Mouse (Mus musculus): Measurements from ENCODE around the gene Arfgap3. TPM values are rescaled to one million over a fixed set of nuclear protein-coding genes. Genes with fewer than 3 reads are reported as not detected.
A peak's percentile ranks its signal among the peaks of the same experiment; 100 is the strongest.

Arfgap3 gene
- polyA plus RNA-seq, 1 experiment from 2014 or later = 57.0 TPM

- TF ChIP-seq EP300 (optimal IDR thresholded peaks at IDR 0.05) = no peak
- peak; percentile 51 for TF ChIP-seq CTCF (IDR thresholded peaks at IDR 0.05; ENCODE audit: low read depth)
- ATAC-seq (ENCODE audit: low FRiP score, low TSS enrichment) = no peak
Measured at GRCm38 (mm10) chr15:83298313-83298712, 51.7 kb downstream of the Arfgap3 start.

GRCm38 (mm10) chr15:83296771-83297311 lies 53.2 kb downstream of the Arfgap3 start:
- ATAC-seq (ENCODE audit: low FRiP score, low TSS enrichment) (0 out of 2 replicates have a peak, but pooled peaks have one; percentile 22), DNase-seq (ENCODE audit: low spot score) (peak; percentile 17)
- no peak overlapping the region for H3K9ac ChIP-seq (ENCODE audit: low read length)
- 38% methylated on average over 6 of the region's 8 CpGs for WGBS
- no peak overlapping the region for H3K4me2 ChIP-seq (replicated peaks; ENCODE audit: low read depth)
- H3K4me1 ChIP-seq (replicated peaks; ENCODE audit: control insufficient read depth, insufficient read depth) = no peaks in the 10 kb centered on the region
- H3K27me3 ChIP-seq (ENCODE audit: control insufficient read depth, insufficient read depth, low read length) = no peaks in the 10 kb centered on the region
- no peak overlapping the region for H3K27ac ChIP-seq (replicated peaks)
- H3K36me3 ChIP-seq (ENCODE audit: control insufficient read depth, insufficient read depth, low read length) = 0 out of 2 replicates have a peak, but pooled peaks cover 6% of the 10 kb centered on the region
- no peaks in the 10 kb centered on the region for H3K9me3 ChIP-seq (ENCODE audit: control insufficient read depth, low read length)
- no peak for TF ChIP-seq EP300 (optimal IDR thresholded peaks at IDR 0.05)
- TF ChIP-seq CTCF (IDR thresholded peaks at IDR 0.05; ENCODE audit: low read depth) = no peak
- H3K4me3 ChIP-seq (ENCODE audit: low read depth, low read length) = no peak overlapping the region

More at GRCm38 (mm10) chr15:83298313-83298712, 51.7 kb downstream of the Arfgap3 start:
- WGBS = 89% methylated on average over 8 of the region's 8 CpGs
- Histone ChIP-seq H3K9me3 (ENCODE audit: control insufficient read depth, low read length) (no peaks in the 10 kb centered on the region), H3K9ac (ENCODE audit: low read length) (no peak overlapping the region), H3K36me3 (ENCODE audit: control insufficient read depth, insufficient read depth, low read length) (0 out of 2 replicates have a peak, but pooled peaks cover 8% of the 10 kb centered on the region), H3K4me2 (replicated peaks; ENCODE audit: low read depth) (no peak overlapping the region), H3K27me3 (ENCODE audit: control insufficient read depth, insufficient read depth, low read length) (no peaks in the 10 kb centered on the region), H3K4me3 (ENCODE audit: low read depth, low read length) (no peak overlapping the region), H3K4me1 (replicated peaks; ENCODE audit: control insufficient read depth, insufficient read depth) (no peaks in the 10 kb centered on the region), H3K27ac (replicated peaks) (no peak overlapping the region)
- DNase-seq (ENCODE audit: low spot score) = peak; percentile 13

- H3K9ac ChIP-seq (ENCODE audit: low read length) = no peak overlapping the region
- H3K4me3 ChIP-seq (ENCODE audit: low read depth, low read length) = no peak overlapping the region
- H3K4me2 ChIP-seq (replicated peaks; ENCODE audit: low read depth) = no peak overlapping the region
- 87% methylated on average over 4 of the region's 4 CpGs for WGBS
- H3K9me3 ChIP-seq (ENCODE audit: control insufficient read depth, low read length) = no peaks in the 10 kb centered on the region
- DNase-seq (ENCODE audit: low spot score) = no peak
- no peak overlapping the region for H3K27ac ChIP-seq (replicated peaks)
- H3K36me3 ChIP-seq (ENCODE audit: control insufficient read depth, insufficient read depth, low read length) = 0 out of 2 replicates have a peak, but pooled peaks cover 6% of the 10 kb centered on the region
- no peaks in the 10 kb centered on the region for H3K4me1 ChIP-seq (replicated peaks; ENCODE audit: control insufficient read depth, insufficient read depth)
- no peaks in the 10 kb centered on the region for H3K27me3 ChIP-seq (ENCODE audit: control insufficient read depth, insufficient read depth, low read length)
- no peak for ATAC-seq (ENCODE audit: low FRiP score, low TSS enrichment)
- TF ChIP-seq CTCF (IDR thresholded peaks at IDR 0.05; ENCODE audit: low read depth) (no peak), EP300 (optimal IDR thresholded peaks at IDR 0.05) (no peak)
Measured at GRCm38 (mm10) chr15:83296050-83296449, 54.0 kb downstream of the Arfgap3 start.

- Histone ChIP-seq H3K36me3 (ENCODE audit: control insufficient read depth, insufficient read depth, low read length) (0 out of 2 replicates have a peak, but pooled peaks cover 6% of the 10 kb centered on the region), H3K4me1 (replicated peaks; ENCODE audit: control insufficient read depth, insufficient read depth) (no peaks in the 10 kb centered on the region), H3K4me3 (ENCODE audit: low read depth, low read length) (no peak overlapping the region), H3K9ac (ENCODE audit: low read length) (no peak overlapping the region), H3K9me3 (ENCODE audit: control insufficient read depth, low read length) (no peaks in the 10 kb centered on the region), H3K27me3 (ENCODE audit: control insufficient read depth, insufficient read depth, low read length) (no peaks in the 10 kb centered on the region), H3K4me2 (replicated peaks; ENCODE audit: low read depth) (no peak overlapping the region), H3K27ac (replicated peaks) (no peak overlapping the region; the same call in 1 of the 2 replicates)
- 71% methylated on average over 3 of the region's 3 CpGs for WGBS
- DNase-seq (ENCODE audit: low spot score) (no peak), ATAC-seq (ENCODE audit: low FRiP score, low TSS enrichment) (no peak)
- TF ChIP-seq EP300 (optimal IDR thresholded peaks at IDR 0.05) (no peak), CTCF (IDR thresholded peaks at IDR 0.05; ENCODE audit: low read depth) (no peak)
Measured at GRCm38 (mm10) chr15:83294954-83295353, 55.1 kb downstream of the Arfgap3 start.

- Histone ChIP-seq H3K4me3 (ENCODE audit: low read depth, low read length) (no peak overlapping the region), H3K4me2 (replicated peaks; ENCODE audit: low read depth) (no peak overlapping the region), H3K9me3 (ENCODE audit: control insufficient read depth, low read length) (no peaks in the 10 kb centered on the region), H3K36me3 (ENCODE audit: control insufficient read depth, insufficient read depth, low read length) (0 out of 2 replicates have a peak, but pooled peaks cover 2% of the 10 kb centered on the region), H3K27ac (replicated peaks) (peak overlapping the region; percentile 67), H3K4me1 (replicated peaks; ENCODE audit: control insufficient read depth, insufficient read depth) (no peaks in the 10 kb centered on the region), H3K27me3 (ENCODE audit: control insufficient read depth, insufficient read depth, low read length) (no peaks in the 10 kb centered on the region), H3K9ac (ENCODE audit: low read length) (no peak overlapping the region)
- no peak for TF ChIP-seq EP300 (optimal IDR thresholded peaks at IDR 0.05)
- TF ChIP-seq CTCF (IDR thresholded peaks at IDR 0.05; ENCODE audit: low read depth) = no peak
- ATAC-seq (ENCODE audit: low FRiP score, low TSS enrichment) = no peak
- WGBS = 64% methylated on average over 8 of the region's 8 CpGs
- no peak for DNase-seq (ENCODE audit: low spot score)
Measured at GRCm38 (mm10) chr15:83293706-83294645, 56.1 kb downstream of the Arfgap3 start.
